Mouse (Mus musculus): ENCODE results near the gene Pde10a.
A peak's percentile ranks its signal among the peaks of the same experiment; 100 is the strongest.

The Pde10a gene

DNA sequence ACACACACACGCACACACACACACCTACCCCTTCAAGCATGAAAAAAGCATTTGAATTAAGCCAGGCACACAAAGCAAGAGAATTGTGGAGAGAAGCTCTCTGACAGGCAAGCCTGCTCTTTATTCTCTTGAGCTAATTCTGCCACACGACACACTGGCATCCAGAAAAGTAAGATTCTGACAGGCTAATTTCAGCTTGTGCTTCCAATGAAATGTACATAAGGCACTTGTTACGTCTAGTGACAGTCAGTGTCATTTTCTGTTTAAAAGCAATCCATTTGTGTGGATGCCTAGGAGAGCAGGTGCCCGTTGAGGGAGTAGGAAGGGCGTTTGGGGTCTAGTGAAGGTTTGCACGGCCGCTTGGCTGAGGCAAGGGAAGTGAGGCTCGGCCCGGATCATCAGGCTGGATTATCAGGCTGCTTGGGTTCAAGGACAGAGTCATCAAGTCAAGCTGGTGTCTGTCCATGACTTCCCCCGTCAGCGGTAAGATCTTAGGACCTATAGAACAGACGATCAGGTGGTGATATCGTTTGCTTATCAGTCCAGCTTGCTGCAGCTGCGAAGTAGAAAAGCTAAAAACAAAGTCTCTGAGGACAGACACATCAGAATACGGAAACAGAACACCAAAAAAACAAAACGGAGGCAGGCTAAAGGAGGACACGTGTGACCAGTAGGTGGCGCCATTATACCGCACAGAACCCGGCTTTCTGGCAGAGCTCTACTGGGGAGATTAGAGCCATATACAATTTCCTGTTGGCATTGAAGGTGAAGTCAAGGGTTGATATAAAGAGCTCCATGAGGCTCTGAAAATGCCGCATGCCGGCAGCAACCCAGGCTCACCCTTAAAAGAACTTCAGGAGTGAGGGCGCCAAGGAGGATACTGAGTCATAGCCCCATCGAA, 506.3 kb downstream of the Pde10a start:
- DNase-seq (ENCODE audit: low read depth, low spot score) = peak; percentile 75
- no peaks in the 10 kb centered on the region for H3K27me3 ChIP-seq (ENCODE audit: control insufficient read depth, insufficient read depth, low read length, poor library complexity, severe bottlenecking)
- no peaks in the 10 kb centered on the region for H3K36me3 ChIP-seq (ENCODE audit: control insufficient read depth, insufficient read depth, low read length, poor library complexity, severe bottlenecking)

DNA sequence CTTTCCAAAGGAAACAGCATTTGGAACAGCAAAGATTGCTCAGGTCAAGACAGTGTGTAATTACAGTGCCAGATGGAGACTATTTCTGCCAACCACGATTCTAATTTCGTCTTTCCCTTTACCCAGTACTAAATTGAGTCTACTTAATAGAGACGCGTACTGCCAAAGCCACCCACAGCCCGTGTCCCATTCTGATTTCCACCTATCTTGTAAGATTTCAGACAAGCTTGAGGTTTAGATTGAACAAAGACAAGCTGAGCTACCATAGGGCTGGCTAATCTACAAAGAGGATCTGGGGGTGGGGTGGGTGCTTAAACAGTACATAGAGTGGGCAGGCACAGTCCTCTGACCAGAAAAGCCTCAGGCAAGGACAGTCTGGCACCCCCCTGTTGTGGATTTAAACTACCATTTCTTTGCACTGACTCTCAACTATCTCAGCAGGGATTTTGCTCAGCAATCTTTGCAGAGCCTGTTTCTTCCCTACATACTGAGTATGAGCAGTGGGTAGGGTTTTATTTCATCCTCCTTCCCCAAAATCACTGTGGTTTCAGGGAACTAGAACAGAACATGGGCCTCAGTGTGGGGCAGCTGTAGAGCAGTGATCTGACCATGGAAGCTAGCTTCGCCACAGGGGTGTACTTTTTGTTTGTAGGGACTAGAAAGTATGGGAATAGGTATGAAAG, 507.3 kb downstream of the Pde10a start:
- Histone ChIP-seq H3K27me3 (ENCODE audit: control insufficient read depth, insufficient read depth, low read length, poor library complexity, severe bottlenecking) (no peaks in the 10 kb centered on the region), H3K36me3 (ENCODE audit: control insufficient read depth, insufficient read depth, low read length, poor library complexity, severe bottlenecking) (no peaks in the 10 kb centered on the region)
- DNase-seq (ENCODE audit: low read depth, low spot score) = no peak

DNA sequence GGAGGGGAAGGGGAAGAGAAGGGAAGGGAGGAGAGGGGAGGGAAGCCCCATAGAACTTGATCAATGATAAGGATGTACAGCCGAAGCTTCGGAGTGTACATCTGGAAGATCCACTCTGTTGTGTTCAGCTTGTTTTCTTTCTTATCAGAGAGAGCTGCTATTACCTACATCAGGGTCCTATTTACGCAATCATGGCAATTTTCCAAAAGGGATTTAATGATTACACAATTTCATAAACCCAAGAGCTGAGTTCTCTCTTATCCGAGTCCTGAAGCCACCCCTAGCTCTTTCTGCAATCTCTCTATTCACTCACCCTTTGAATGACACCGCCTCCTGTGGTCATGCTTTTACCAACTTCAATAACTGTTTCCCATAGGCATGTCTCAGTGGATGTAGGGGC, 508.3 kb downstream of the Pde10a start:
- H3K27me3 ChIP-seq (ENCODE audit: control insufficient read depth, insufficient read depth, low read length, poor library complexity, severe bottlenecking) = no peaks in the 10 kb centered on the region
- DNase-seq (ENCODE audit: low read depth, low spot score) = no peak
- no peaks in the 10 kb centered on the region for H3K36me3 ChIP-seq (ENCODE audit: control insufficient read depth, insufficient read depth, low read length, poor library complexity, severe bottlenecking)

GRCm38 (mm10) chr17:9035561-9036348, 510.6 kb downstream of the Pde10a start:
- Histone ChIP-seq H3K36me3 (ENCODE audit: control insufficient read depth, insufficient read depth, low read length, poor library complexity, severe bottlenecking) (no peaks in the 10 kb centered on the region), H3K27me3 (ENCODE audit: control insufficient read depth, insufficient read depth, low read length, poor library complexity, severe bottlenecking) (no peaks in the 10 kb centered on the region)
- no peak for DNase-seq (ENCODE audit: low read depth, low spot score)
